ENCODE assay signal across 20 mouse cellular contexts in genomic region chr3:149180129-149180528, GRCm38 (mm10).
A peak's percentile ranks its signal among the peaks of the same experiment; 100 is the strongest.
DNase-seq lines count a peak whose midpoint lies in the region; ATAC-seq and TF ChIP-seq lines count a peak whose summit lies in the region.
"Had no signal": no experiment of that assay in that cellular context is flagged by ENCODE, and none has a peak within 500 bp of the region (broad histone marks: within the 10 kb centered on the region; RNA-seq: fewer than 3 reads in every experiment).

No protein-coding gene starts in this region.

- ATAC-seq in lung, embryonic 15.5 days (ENCODE audit: borderline replicate concordance, extremely low read depth, low FRiP score, low TSS enrichment) = no peak
- no peak for ATAC-seq in kidney, embryonic 16.5 days (ENCODE audit: low FRiP score, low TSS enrichment)
- no peak for ATAC-seq in stomach, embryonic 16.5 days (ENCODE audit: insufficient read depth, low FRiP score)
- ATAC-seq: activated CD4-positive, CD25-positive, alpha-beta regulatory T cell, adult 4 months; hindbrain, embryonic 16.5 days; midbrain, embryonic 16.5 days; Patski had no signal

- no peak overlapping the region for H3K27ac ChIP-seq in kidney, adult 2 months (ENCODE audit: insufficient read depth, low read depth, low read length)
- H3K27ac ChIP-seq in lung, embryonic 15.5 days = no peak overlapping the region
- H3K27ac ChIP-seq in kidney, embryonic 16.5 days (ENCODE audit: low read length) = no peak overlapping the region
- peak overlapping the region; percentile 36; the same call in 1 of the 2 replicates for H3K27ac ChIP-seq in stomach, embryonic 16.5 days (ENCODE audit: low read length)
- H3K27ac ChIP-seq: embryonic facial prominence, embryonic 13.5 days; liver, embryonic 15.5 days had no signal

- peak overlapping the region; percentile 47 for H3K4me2 ChIP-seq in lung, embryonic 15.5 days
- H3K4me2 ChIP-seq in kidney, embryonic 16.5 days (replicated peaks; ENCODE audit: low read depth, low read length) = peak overlapping the region; percentile 29; the same call in 1 of the 2 replicates
- H3K4me2 ChIP-seq in stomach, embryonic 16.5 days (ENCODE audit: low read depth, low read length) = peak overlapping the region; percentile 49
- H3K4me2 ChIP-seq: embryonic facial prominence, embryonic 13.5 days; heart, embryonic 12.5 days; liver, embryonic 15.5 days had no signal

- 46% methylated on average over 8 of the region's 8 CpGs for WGBS in kidney, adult 2 months
- WGBS in lung, embryonic 15.5 days = 22% methylated on average over 8 of the region's 8 CpGs
- 22% methylated on average over 8 of the region's 8 CpGs for WGBS in kidney, embryonic 16.5 days
- 22% methylated on average over 8 of the region's 8 CpGs for WGBS in stomach, embryonic 16.5 days

- no peak for TF ChIP-seq POLR2A in kidney, adult 2 months (IDR thresholded peaks at IDR 0.05; ENCODE audit: low read depth, low read length)

- H3K36me3 ChIP-seq in kidney, adult 2 months (ENCODE audit: control insufficient read depth, insufficient read depth, low read length) = no peaks in the 10 kb centered on the region
- no peaks in the 10 kb centered on the region for H3K36me3 ChIP-seq in lung, embryonic 15.5 days
- H3K36me3 ChIP-seq in kidney, embryonic 16.5 days (ENCODE audit: insufficient read depth, low read length) = no peaks in the 10 kb centered on the region
- no peaks in the 10 kb centered on the region for H3K36me3 ChIP-seq in stomach, embryonic 16.5 days (ENCODE audit: control insufficient read depth, insufficient read depth, low read length)
- H3K36me3 ChIP-seq: embryonic facial prominence, embryonic 13.5 days; heart, embryonic 12.5 days; liver, embryonic 15.5 days had no signal

- no peak for TF ChIP-seq CTCF in kidney, adult 2 months (conservative IDR thresholded peaks at IDR 0.05; ENCODE audit: insufficient read depth, insufficient read length, low read depth, low read length)

- H3K9ac ChIP-seq in lung, embryonic 15.5 days = no peak overlapping the region
- H3K9ac ChIP-seq in kidney, embryonic 16.5 days (replicated peaks; ENCODE audit: low read length) = no peak overlapping the region
- no peak overlapping the region for H3K9ac ChIP-seq in stomach, embryonic 16.5 days (ENCODE audit: low read length)
- H3K9ac ChIP-seq: embryonic facial prominence, embryonic 13.5 days; heart, embryonic 12.5 days; liver, embryonic 15.5 days had no signal

- peak; percentile 49 for DNase-seq in kidney, adult 2 months
- DNase-seq in kidney, adult 18-20 months = no peak
- DNase-seq in lung, postnatal 36 days = no peak
- DNase-seq in right cerebral cortex, adult 2 months (ENCODE audit: low spot score in 2 of 2) = no peak
- DNase-seq in cerebellum, postnatal 10 days = no peak
- DNase-seq: adrenal gland, postnatal 14 days; cerebellum, adult 18-20 months; gastrocnemius, postnatal 36 days; spleen, adult 18-20 months; thymus, postnatal 25 days had no signal

- H3K27me3 ChIP-seq in kidney, adult 2 months (replicated peaks; ENCODE audit: control insufficient read depth, insufficient read depth, low read length) = no peaks in the 10 kb centered on the region
- no peaks in the 10 kb centered on the region for H3K27me3 ChIP-seq in lung, embryonic 15.5 days
- no peaks in the 10 kb centered on the region for H3K27me3 ChIP-seq in kidney, embryonic 16.5 days (ENCODE audit: insufficient read depth, low read length)
- no peaks in the 10 kb centered on the region for H3K27me3 ChIP-seq in stomach, embryonic 16.5 days (ENCODE audit: control insufficient read depth, insufficient read depth, low read length)
- H3K27me3 ChIP-seq: embryonic facial prominence, embryonic 13.5 days; heart, embryonic 12.5 days; liver, embryonic 15.5 days; Patski had no signal

- H3K4me3 ChIP-seq in kidney, adult 2 months (ENCODE audit: insufficient read depth, low read depth, low read length) = no peak overlapping the region
- peak overlapping the region; percentile 1; the same call in 1 of the 2 replicates for H3K4me3 ChIP-seq in lung, embryonic 15.5 days
- H3K4me3 ChIP-seq in kidney, embryonic 16.5 days (ENCODE audit: low read length) = no peak overlapping the region
- H3K4me3 ChIP-seq in stomach, embryonic 16.5 days (replicated peaks; ENCODE audit: low read length) = peak overlapping the region; percentile 16; the same call in 1 of the 2 replicates
- H3K4me3 ChIP-seq: embryonic facial prominence, embryonic 13.5 days; heart, embryonic 12.5 days; liver, embryonic 15.5 days had no signal

- peaks cover 12% of the 10 kb centered on the region; the same call in 1 of the 2 replicates for H3K4me1 ChIP-seq in kidney, adult 2 months (ENCODE audit: control insufficient read depth, insufficient read depth, low read length)
- H3K4me1 ChIP-seq in lung, embryonic 15.5 days = peaks cover 5% of the 10 kb centered on the region
- H3K4me1 ChIP-seq in kidney, embryonic 16.5 days (ENCODE audit: insufficient read depth, low read length) = peaks cover 17% of the 10 kb centered on the region
- H3K4me1 ChIP-seq in stomach, embryonic 16.5 days (ENCODE audit: control insufficient read depth, insufficient read depth, low read length) = peaks cover 12% of the 10 kb centered on the region

- no peaks in the 10 kb centered on the region for H3K9me3 ChIP-seq in lung, embryonic 15.5 days
- H3K9me3 ChIP-seq in kidney, embryonic 16.5 days (ENCODE audit: low read length) = no peaks in the 10 kb centered on the region
- no peaks in the 10 kb centered on the region for H3K9me3 ChIP-seq in stomach, embryonic 16.5 days (replicated peaks; ENCODE audit: control insufficient read depth, low read length)
- H3K9me3 ChIP-seq: embryonic facial prominence, embryonic 13.5 days; heart, embryonic 12.5 days; liver, embryonic 15.5 days had no signal

Comparison
In these comparisons a context has a peak if more than half of its experiments do, and no peak if none do; other contexts are left out.
1. H3K4me3 ChIP-seq: peak in lung, embryonic 15.5 days (single experiment) and stomach, embryonic 16.5 days (single experiment); none in kidney, adult 2 months (single experiment) and kidney, embryonic 16.5 days (single experiment).
2. Peak in every context shown above with its lines, with median percentiles within 50 percentile points of each other: H3K4me2 ChIP-seq.